Mouse (Mus musculus) embryonic fibroblast, embryonic 13.5 days (primary cell): ENCODE results near the gene Zswim3.

Experiments used
- CTCF ChIP-seq: IDR thresholded peaks from 2 replicates; pipeline ENCODE4 v1.5.1; 2011; ENCODE audit warnings: mild to moderate bottlenecking, control low read depth, low read length, moderate library complexity, borderline replicate concordance; ENCODE audit not compliant: insufficient read depth
- POLR2A ChIP-seq: IDR thresholded peaks from 2 replicates; pipeline ENCODE4 v1.6.1; 2011; ENCODE audit warnings: low read depth, mild to moderate bottlenecking, control low read depth, low read length, moderate library complexity

GRCm38 (mm10) chr2:164767812-164768540 lies 36.9 kb upstream of the Zswim3 start:
- TF ChIP-seq CTCF = no peak
- TF ChIP-seq POLR2A = no peak
